Mouse (Mus musculus) cerebellum, adult 2 months (tissue): Measurements from ENCODE around the gene Rundc1.

Experiments
- CTCF ChIP-seq: fragments of 200-500 bp; IDR thresholded peaks from 2 replicates; pipeline ENCODE4 v1.5.1; 2011; ENCODE audit warnings: low read depth, mild to moderate bottlenecking, control low read depth, low read length, moderate library complexity, borderline replicate concordance; ENCODE audit not compliant: insufficient read depth
- POLR2A ChIP-seq: fragments of 200-500 bp; IDR thresholded peaks from 2 replicates; pipeline ENCODE4 v1.6.1; 2011; ENCODE audit warnings: low read length, control low read depth, borderline replicate concordance; ENCODE audit not compliant: insufficient read depth

DNA sequence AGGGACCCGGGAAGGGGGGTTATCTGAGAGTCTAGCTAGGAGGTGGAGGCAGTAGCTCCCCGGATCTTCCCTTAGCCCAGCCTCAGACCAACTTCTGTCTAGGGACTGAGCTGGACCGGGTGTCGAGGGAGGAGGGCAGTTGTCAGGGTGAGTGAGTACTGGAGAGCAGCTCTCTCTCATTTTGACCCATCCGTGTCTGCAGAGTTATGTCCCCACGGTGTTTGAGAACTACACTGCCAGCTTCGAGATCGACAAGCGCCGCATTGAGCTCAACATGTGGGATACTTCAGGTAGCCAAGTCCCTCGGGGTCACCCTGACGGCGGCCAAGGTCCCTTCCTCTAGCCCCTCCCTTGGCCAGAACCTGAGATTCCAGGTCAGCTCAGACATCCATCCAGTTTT, 43.8 kb downstream of the Rundc1 start:
- TF ChIP-seq CTCF = no peak
- no peak for TF ChIP-seq POLR2A
